Mouse (Mus musculus) MEL-GATA-1-ER (cell line): ENCODE data around the gene Btg2.

ENCODE experiments used
- DNase-seq: peaks from one replicate; pipeline ENCODE4 v3.0.0-alpha.2; 2012; ENCODE audit warnings: low read depth; ENCODE audit errors: extremely low read depth

Gene Btg2

GRCm38 (mm10) chr1:134078061-134078795, 692 bp downstream of the Btg2 start:
- DNase-seq, result peak; percentile 64

DNA sequence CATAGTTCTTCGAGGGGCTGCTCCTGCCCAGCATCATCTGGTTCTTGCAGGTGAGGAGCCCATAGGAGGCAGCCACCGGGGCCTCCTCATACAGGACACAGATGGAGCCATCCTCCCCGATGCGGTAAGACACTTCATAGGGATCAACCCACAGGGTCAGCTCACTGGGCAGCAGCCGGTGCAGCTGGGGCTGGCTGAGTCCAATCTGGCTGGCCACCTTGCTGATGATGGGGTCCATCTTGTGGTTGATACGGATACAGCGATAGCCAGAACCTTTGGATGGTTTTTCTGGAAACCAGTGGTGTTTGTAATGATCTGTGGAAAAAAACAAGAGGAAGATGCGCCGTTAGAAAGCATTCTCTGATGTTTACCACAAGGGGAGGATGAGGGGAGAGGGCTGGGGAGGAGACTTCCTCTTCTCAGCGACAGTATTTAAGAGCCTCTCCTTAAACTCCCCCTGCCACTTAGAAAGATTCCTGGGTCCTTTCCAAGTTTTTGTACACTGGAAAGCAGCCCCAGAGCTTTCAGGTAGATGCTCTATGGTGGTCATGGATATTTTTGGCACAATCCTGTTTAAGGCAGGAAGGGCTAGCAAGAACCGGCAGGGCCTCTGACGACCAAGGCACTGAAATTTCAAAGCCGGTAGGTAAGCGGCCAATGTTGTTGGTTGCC, 1.4 kb downstream of the Btg2 start:
- DNase-seq, result peak; percentile 84

GRCm38 (mm10) chr1:134076789-134077188, 2.1 kb downstream of the Btg2 start:
- no peak for DNase-seq

GRCm38 (mm10) chr1:134075532-134075931, 3.4 kb downstream of the Btg2 start:
- DNase-seq, result no peak

DNA sequence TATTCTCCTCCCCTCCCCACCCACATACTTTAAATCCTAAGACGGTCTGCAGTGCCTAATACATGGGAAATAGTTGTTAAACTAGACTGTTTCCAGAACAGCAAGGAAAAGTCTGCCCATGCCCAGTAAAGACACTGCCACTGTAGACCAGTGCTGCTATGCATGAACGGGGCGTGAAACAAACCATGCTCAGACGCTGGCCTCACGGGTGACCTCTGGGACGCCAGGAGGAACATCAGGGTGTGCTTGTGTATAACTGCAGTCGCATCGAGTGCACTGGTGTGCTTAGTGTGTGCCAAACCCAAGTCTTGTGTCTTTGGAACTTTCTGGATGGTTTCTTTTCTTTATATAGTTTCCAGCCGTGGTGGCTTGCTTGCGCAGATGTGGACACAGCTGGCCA, 4.3 kb downstream of the Btg2 start:
- DNase-seq, result no peak

DNA sequence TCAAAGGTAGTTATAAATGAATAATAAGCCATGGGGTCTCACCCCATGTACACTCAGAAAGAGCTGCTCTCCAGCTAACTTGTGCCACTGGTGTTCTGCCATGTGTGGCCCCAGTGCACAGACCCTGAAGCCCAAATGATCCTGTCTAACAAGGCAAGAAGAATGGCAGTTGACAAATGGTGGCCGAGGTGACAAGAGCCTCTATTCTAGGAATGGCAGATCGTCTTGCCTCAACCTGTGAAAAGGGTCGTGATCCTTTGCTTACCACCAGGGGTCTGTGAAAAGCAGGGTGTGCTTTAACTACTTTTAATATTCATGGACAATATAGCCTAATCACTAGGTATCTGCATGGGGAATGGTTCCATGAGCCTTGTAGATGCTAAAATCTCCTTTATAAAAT, 4.7 kb downstream of the Btg2 start:
- DNase-seq, result no peak

DNA sequence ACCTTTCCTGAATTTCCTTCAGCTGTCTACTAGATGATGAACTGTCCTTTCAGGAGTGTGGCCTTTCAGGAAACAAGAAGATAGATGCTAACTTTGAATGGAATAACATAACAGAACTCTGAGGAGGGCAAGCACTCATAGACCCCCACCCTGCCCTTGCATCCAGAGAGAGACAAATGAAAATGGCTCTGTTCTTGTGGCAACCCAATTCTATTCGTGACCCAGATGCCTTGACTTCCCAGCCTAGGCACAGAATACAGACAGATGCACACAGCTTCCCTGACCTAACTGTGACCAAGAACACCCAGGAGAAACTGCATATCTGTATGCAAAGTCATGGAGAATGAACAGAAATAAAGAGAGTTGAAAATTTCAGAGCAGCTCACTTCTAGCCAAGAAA, 5.3 kb downstream of the Btg2 start:
- DNase-seq, result no peak

DNA sequence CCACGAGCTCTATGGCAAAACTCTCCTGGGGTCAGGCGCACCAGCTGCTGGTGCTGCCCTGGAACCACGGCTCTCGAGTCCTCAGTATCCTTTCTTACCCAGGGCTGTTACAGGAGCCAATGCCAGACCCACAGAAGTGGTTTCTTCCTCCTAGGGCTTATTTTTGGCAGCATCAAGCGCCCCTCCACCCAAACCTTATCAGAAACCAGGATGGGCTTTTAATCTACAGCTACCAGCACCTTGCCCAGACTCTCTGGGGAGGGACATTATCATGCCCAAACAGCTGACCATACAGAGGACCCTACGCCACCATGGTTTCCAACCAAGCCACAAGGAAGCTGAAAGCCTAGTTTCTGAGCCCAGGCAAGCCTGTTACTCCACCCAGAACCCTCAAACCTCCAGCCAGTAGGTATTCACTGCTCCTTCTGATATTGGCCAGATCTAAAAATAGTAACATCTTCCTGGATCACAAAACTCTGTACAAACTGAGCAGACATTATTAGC, 5.8 kb downstream of the Btg2 start:
- peak; percentile 99 for DNase-seq

DNA sequence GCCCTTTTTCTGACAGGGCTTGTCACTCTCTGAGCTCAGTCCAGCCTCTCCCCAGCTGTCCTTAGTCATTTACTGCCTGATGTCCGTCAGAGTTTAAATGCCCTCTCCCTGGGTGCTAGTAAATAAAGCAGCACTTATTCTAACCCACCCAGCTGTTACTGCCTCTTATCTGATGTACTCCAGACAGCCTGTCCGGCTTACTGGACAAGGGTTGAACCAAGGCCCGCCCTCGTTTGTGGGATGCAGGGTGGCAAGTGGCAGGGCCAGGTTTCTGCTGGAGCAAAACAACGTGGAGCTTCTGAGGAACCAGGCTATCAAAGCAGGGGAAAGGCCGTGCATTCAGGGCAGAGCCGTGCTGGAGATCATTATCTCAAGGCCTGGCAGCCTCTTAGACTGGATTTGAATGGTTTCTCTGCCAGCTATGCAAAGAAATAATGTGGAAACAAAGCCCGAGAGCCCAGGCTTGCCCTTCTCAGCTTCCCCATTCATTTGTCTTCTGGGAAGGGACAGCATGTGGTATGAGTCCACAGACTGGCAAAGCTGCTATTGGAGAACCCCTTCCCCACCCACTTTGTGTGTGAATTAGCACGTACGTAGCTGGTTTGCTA, 7.4 kb downstream of the Btg2 start:
- no peak for DNase-seq

- DNase-seq, result no peak
These were observed 8.7 kb downstream of the Btg2 start for GRCm38 (mm10) chr1:134070099-134070669.

DNA sequence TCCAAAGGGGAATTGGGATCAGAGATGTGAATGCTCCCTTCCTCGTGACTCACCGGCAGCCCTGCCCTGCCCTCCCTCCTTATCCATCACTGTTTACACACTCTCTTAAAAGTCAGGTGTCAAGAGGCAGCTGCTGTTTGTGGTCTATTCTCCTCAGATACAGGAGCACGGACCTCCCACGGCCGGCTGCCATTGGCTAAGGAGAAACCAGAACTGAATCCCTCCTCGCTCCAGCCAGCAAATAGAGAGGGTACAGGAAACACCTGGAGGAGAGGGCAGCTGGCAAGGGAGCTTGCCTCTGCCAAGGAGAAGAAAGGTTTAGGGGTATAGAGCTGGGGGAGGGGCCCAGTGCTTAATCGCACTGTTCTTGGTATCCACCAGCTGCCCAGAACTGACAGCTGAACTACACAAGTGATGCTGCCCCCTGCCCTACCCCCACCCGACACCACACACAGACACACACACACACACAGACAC, 11.7 kb downstream of the Btg2 start:
- DNase-seq, result peak; percentile 49

DNA sequence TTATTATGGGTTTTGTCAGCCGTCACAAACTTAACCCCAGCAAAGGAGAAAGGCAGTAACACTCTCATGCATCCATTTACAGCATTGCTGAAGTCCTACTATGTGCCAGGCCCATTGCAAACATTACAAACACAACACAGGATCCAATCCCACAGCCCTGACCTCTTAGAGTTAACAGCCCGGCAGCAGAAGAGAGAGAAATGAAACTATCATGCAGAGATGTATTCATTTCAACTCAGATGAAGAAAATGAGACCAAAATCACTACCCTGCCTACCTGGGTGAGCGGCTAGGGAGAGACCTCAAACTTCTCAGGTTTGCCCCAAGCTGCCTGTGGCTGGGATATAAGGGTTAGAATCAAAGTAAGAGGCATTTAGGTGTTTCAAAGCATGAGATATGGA, 12.4 kb downstream of the Btg2 start:
- no peak for DNase-seq

DNA sequence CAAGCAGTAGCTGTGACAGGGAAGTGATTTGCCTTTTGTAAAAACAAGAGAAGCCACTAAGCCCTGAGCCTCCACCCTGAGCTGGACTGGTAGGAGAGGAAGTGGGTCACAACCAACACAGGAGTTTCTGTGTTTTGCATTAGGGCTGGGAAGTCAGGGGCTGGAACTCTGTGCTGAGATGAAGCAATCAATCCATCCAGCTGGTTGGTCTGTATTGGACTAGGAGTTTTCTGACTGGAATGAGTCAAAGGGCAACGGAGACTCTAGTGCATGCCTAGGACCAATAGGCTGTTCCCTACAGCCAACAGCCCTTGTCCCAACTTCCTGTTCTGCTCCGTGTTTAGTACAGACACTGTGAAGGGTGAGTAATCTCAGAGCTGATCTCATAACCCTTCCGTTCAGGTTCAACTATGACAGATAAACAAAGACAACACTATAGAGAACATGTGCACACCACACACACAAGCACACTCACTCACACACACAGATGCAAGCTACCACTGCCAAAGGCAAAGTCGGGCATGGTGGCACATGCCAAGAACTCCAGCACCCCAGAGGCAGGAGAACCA, 13.6 kb downstream of the Btg2 start:
- no peak for DNase-seq

GRCm38 (mm10) chr1:134064296-134064831, 14.6 kb downstream of the Btg2 start:
- DNase-seq, result no peak

DNA sequence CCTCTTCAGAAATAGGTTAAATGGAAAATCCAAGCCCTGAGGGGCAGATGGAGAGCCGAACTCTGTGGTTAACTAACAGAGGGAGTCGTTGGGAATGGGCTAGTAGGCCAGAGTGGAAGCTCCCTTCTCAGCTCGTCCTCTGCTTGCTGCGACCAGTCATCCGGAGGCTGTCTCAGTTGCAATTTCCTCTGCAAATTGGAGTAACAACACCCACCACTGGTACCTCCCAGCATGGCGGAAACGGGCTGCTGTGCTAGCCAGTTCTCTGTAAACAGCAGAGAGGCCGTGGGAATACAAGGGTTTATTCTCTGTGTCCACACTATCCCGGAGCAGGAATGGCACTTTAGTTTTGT, 15.2 kb downstream of the Btg2 start:
- no peak for DNase-seq

GRCm38 (mm10) chr1:134063086-134063772, 15.7 kb downstream of the Btg2 start:
- DNase-seq, result no peak

DNA sequence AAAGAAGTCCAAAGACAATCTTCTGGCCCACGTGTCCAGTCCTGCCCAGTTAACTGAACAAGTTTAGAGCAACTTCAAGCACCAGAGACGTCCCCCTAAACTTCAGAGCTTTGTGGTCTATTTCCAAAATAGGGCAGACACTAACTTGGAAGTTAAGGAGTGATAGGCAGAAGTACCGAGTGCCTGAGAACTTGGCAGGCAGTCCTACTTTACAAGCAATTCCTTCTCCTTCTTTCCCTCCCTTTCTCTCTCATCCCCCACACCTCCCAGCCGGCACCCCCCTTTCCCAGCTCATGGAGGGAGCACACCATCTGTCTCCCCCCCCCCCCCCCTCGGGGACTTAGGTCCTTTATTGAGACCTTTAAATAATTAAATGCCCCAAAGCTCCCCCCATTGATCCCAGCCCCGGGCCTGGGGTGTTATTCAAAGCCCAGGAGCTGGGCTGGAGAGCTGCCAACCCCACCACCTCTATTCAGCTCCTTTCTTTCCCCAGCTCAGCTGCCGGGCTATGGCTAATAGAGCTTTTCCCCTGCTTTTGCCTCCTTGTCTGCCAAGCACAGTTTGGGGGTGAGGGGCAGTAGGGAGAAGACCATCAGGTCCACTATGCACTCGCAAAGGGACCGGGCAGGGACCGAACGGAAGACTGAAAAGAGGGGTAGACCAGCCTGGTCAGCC, 16.4 kb downstream of the Btg2 start:
- DNase-seq, result no peak

GRCm38 (mm10) chr1:134061915-134062314, 17.0 kb downstream of the Btg2 start:
- no peak for DNase-seq

GRCm38 (mm10) chr1:134060849-134061569, 17.9 kb downstream of the Btg2 start:
- peak; percentile 91 for DNase-seq
